Mouse (Mus musculus) bone marrow, adult 2 months (tissue): Measurements from ENCODE around the gene Myo3b. TPM values are rescaled to one million over a fixed set of nuclear protein-coding genes. Genes with fewer than 3 reads are reported as not detected.

Source experiments
- H3K27ac ChIP-seq: fragments of 200-500 bp; 2 replicates; pipeline ENCODE4 v1.5.1; 2012; ENCODE audit warnings: low read depth, mild to moderate bottlenecking, control low read depth, inconsistent platforms, low read length; ENCODE audit not compliant: control insufficient read depth, poor library complexity, insufficient read depth
- H3K4me1 ChIP-seq: fragments of 200-500 bp; 2 replicates; pipeline ENCODE4 v1.6.1; 2011; ENCODE audit warnings: low read length; ENCODE audit not compliant: control insufficient read depth, insufficient read depth
- H3K4me3 ChIP-seq: fragments of 200-500 bp; replicated peaks from 2 replicates; pipeline ENCODE3; 2011; ENCODE audit warnings: mild to moderate bottlenecking, low read depth, low read length, control low read depth; ENCODE audit not compliant: control insufficient read depth
- CTCF ChIP-seq: fragments of 200-500 bp; IDR thresholded peaks from 2 replicates; pipeline ENCODE4 v1.5.1; 2011; ENCODE audit warnings: low read length, control low read depth; ENCODE audit not compliant: control insufficient read depth, insufficient read depth
- POLR2A ChIP-seq: fragments of 200-500 bp; IDR thresholded peaks from 2 replicates; pipeline ENCODE4 v1.6.1; 2011; ENCODE audit warnings: low read depth, mild to moderate bottlenecking, control low read depth, low read length, borderline replicate concordance; ENCODE audit not compliant: control insufficient read depth
- WGBS: fragments of 180-500 bp; shearing (Covaris S2); methylation state at CpG from one replicate; pipeline ENCODE4 v1.1.7; 2018; 5-methylcytosine and 5-hydroxymethylcytosine counted together
- polyA plus RNA-seq: library from polyadenylated mRNA; stranded (reverse); fragments of >200 nt; gene quantifications from 2 replicates; pipeline ENCODE4 v1.2.4, GENCODE M21; 2011; ENCODE audit warnings: low replicate concordance; ENCODE audit not compliant: missing spikeins, insufficient read depth, insufficient read length

The Myo3b gene
- polyA plus RNA-seq, 1 experiment, result not detected

DNA sequence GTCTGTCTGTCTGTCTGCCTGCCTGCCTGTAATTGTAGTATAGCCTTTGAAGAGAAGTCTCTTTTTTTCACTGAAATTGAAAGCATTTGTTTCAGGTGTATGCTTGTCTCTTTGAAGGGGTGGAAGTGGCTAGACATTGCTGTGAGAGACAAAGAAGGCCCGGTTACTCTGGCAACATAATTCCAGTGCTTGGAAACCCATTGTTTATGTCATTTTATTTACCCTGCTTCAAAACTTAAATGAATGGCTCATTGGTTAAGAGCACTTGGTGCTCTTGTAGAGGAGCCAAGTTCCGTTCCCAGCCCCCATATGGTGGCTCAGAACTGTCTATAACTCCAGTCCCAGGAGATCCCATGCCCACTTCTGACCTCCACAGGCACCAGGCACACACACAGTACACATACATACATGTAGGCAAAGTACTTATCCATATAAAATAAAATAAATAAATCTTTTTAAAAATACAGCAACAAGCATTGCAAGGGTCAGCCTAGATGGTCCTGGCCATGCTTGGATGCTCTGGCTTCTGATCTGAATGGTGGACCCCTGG is 221.8 kb downstream of the Myo3b start:
- 73% methylated on average over 2 of the region's 2 CpGs for WGBS
- H3K4me3 ChIP-seq, result no peak overlapping the region
- TF ChIP-seq POLR2A, result no peak
- TF ChIP-seq CTCF, result no peak
- H3K27ac ChIP-seq, result no peak overlapping the region
- H3K4me1 ChIP-seq, result no peaks in the 10 kb centered on the region

- no peak overlapping the region for H3K4me3 ChIP-seq
- H3K27ac ChIP-seq, result no peak overlapping the region
- H3K4me1 ChIP-seq, result no peaks in the 10 kb centered on the region
- 13% methylated on average over 8 of the region's 8 CpGs for WGBS
- TF ChIP-seq CTCF (no peak), POLR2A (no peak)
Measured at GRCm38 (mm10) chr2:70261703-70262564, 223.0 kb downstream of the Myo3b start.

- Histone ChIP-seq H3K4me1 (no peaks in the 10 kb centered on the region), H3K4me3 (no peak overlapping the region), H3K27ac (no peak overlapping the region)
- TF ChIP-seq POLR2A (no peak), CTCF (no peak)
- WGBS, result 13% methylated on average over 9 of the region's 9 CpGs
Measured at GRCm38 (mm10) chr2:70262565-70263082, 223.7 kb downstream of the Myo3b start.

GRCm38 (mm10) chr2:70278425-70279277 is 239.7 kb downstream of the Myo3b start:
- no peaks in the 10 kb centered on the region for H3K4me1 ChIP-seq
- no peak overlapping the region for H3K27ac ChIP-seq
- no peak for TF ChIP-seq CTCF
- TF ChIP-seq POLR2A, result no peak
- no peak overlapping the region for H3K4me3 ChIP-seq
- WGBS, result 34% methylated on average over 13 of the region's 13 CpGs

- no peak for TF ChIP-seq POLR2A
- no peak for TF ChIP-seq CTCF
- Histone ChIP-seq H3K4me1 (no peaks in the 10 kb centered on the region), H3K4me3 (no peak overlapping the region), H3K27ac (no peak overlapping the region)
- WGBS, result 83% methylated on average over 1 of the region's 1 CpGs
Measured at GRCm38 (mm10) chr2:70284109-70284508, 245.2 kb downstream of the Myo3b start.

- H3K4me3 ChIP-seq, result no peak overlapping the region
- 46% methylated on average over 5 of the region's 5 CpGs for WGBS
- no peak for TF ChIP-seq POLR2A
- H3K27ac ChIP-seq, result no peak overlapping the region
- H3K4me1 ChIP-seq, result no peaks in the 10 kb centered on the region
Measured at GRCm38 (mm10) chr2:70291063-70291462, 252.1 kb downstream of the Myo3b start.

GRCm38 (mm10) chr2:70292776-70293175 is 253.8 kb downstream of the Myo3b start:
- no peak for TF ChIP-seq CTCF
- TF ChIP-seq POLR2A, result no peak
- WGBS, result 65% methylated on average over 3 of the region's 3 CpGs

DNA sequence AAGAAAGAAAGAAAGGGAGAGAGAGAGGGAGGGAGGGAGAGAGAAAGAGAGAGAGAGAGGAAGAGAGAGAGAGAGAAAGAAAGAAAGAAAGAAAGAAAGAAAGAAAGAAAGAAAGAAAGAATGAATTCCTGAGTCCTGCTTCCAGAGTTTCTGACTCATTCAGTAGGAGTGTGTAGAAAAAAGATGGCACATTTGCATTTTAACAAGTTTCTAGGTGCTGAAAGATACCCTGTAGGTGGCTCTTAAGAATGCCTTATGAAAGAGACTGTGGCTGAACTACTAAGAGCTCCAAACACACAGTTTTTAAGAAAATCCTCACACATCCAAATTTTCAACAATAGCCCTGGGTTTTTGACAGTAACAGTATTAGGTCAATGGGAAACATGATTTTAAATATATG is 264.0 kb downstream of the Myo3b start:
- TF ChIP-seq POLR2A (no peak), CTCF (no peak)
- H3K27ac ChIP-seq, result no peak overlapping the region
- no peaks in the 10 kb centered on the region for H3K4me1 ChIP-seq
- H3K4me3 ChIP-seq, result no peak overlapping the region

More at GRCm38 (mm10) chr2:70292776-70293175, 253.8 kb downstream of the Myo3b start:
- no peak overlapping the region for H3K27ac ChIP-seq
- no peak overlapping the region for H3K4me3 ChIP-seq
- H3K4me1 ChIP-seq, result no peaks in the 10 kb centered on the region
